Mouse (Mus musculus) brain, embryonic 14.5 days (tissue): ENCODE results near the gene Wwc2.

Experiments used
- CTCF ChIP-seq: fragments of 200-500 bp; IDR thresholded peaks from 2 replicates; pipeline ENCODE4 v1.5.1; 2012; ENCODE audit warnings: inconsistent platforms, mild to moderate bottlenecking, moderate library complexity, borderline replicate concordance; ENCODE audit not compliant: insufficient read depth, insufficient read length; ENCODE audit errors: extremely low read depth
- POLR2A ChIP-seq: fragments of 200-500 bp; IDR thresholded peaks from 2 replicates; pipeline ENCODE4 v1.6.1; 2012; ENCODE audit warnings: mild to moderate bottlenecking, inconsistent platforms, borderline replicate concordance; ENCODE audit not compliant: poor library complexity, insufficient read depth, insufficient read length, severe bottlenecking; ENCODE audit errors: extremely low read depth

GRCm38 (mm10) chr8:47941028-47941427, 49.7 kb downstream of the Wwc2 start:
- TF ChIP-seq POLR2A (no peak), CTCF (peak; percentile 41; the same call in 1 of the 2 replicates)
